Mouse (Mus musculus) embryonic facial prominence, embryonic 11.5 days (tissue): ENCODE results near the gene Creg2. TPM values are rescaled to one million over a fixed set of nuclear protein-coding genes. Genes with fewer than 3 reads are reported as not detected.

ENCODE experiments used
- ATAC-seq: fragments of 200-750 bp; cut with Nextera tagmentation; replicated peaks from 2 replicates; pipeline ENCODE4 v1.8.0; 2017; ENCODE audit warnings: low read depth; ENCODE audit not compliant: insufficient number of reproducible peaks, low FRiP score, low TSS enrichment
- DNase-seq: peaks from one replicate; pipeline ENCODE4 v3.0.0-alpha.2; 2015; ENCODE audit warnings: low spot score
- H3K27ac ChIP-seq: fragments of 300-500 bp; sonication (generic); replicated peaks from 2 replicates; pipeline ENCODE4 v1.5.1; 2014; ENCODE audit warnings: mild to moderate bottlenecking, low read depth, low read length, control low read depth
- H3K27me3 ChIP-seq: fragments of 300-500 bp; sonication (generic); 2 replicates; pipeline ENCODE4 v1.6.1; 2014; ENCODE audit warnings: mild to moderate bottlenecking, low read length, moderate library complexity, mixed read lengths; ENCODE audit not compliant: control insufficient read depth, insufficient read depth
- H3K36me3 ChIP-seq: fragments of 300-500 bp; sonication (generic); replicated peaks from 2 replicates; pipeline ENCODE4 v1.6.1; 2014; ENCODE audit warnings: low read depth, mild to moderate bottlenecking, low read length, moderate library complexity, mixed read lengths; ENCODE audit not compliant: control insufficient read depth, insufficient read depth
- H3K4me1 ChIP-seq: fragments of 300-500 bp; sonication (generic); 2 replicates; pipeline ENCODE4 v1.6.1; 2014; ENCODE audit warnings: low read length, mixed read lengths; ENCODE audit not compliant: control insufficient read depth, insufficient read depth
- H3K4me2 ChIP-seq: fragments of 300-500 bp; sonication (generic); 2 replicates; pipeline ENCODE4 v1.6.1; 2014; ENCODE audit warnings: low read depth, mild to moderate bottlenecking, control low read depth, low read length, moderate library complexity
- H3K4me3 ChIP-seq: fragments of 300-500 bp; sonication (generic); 2 replicates; pipeline ENCODE4 v1.5.1; 2014; ENCODE audit warnings: low read depth, low read length, control low read depth
- H3K9ac ChIP-seq: fragments of 300-500 bp; sonication (generic); replicated peaks from 2 replicates; pipeline ENCODE4 v1.6.1; 2014; ENCODE audit warnings: mild to moderate bottlenecking, control low read depth, low read length
- H3K9me3 ChIP-seq: fragments of 300-500 bp; sonication (generic); replicated peaks from 2 replicates; pipeline ENCODE4 v1.6.1; 2016; ENCODE audit warnings: mild to moderate bottlenecking, low read length, inconsistent platforms, mixed read lengths; ENCODE audit not compliant: control insufficient read depth
- WGBS: fragments of 180-500 bp; shearing (Covaris S2); extraction: QIAGEN DNeasy Blood & Tissue Kit; methylation state at CpG from one replicate; pipeline ENCODE4 v1.1.7; 2014; 5-methylcytosine and 5-hydroxymethylcytosine counted together
- polyA plus RNA-seq: library from polyadenylated mRNA; unstranded; fragments of >200 nt; fragmentation: Nextera tagmentation; extraction: Ambion mirVana; gene quantifications from 2 replicates; pipeline ENCODE4 v1.2.1, GENCODE M21; 2014

Creg2 gene
- polyA plus RNA-seq, 1 experiment from 2014 or later = 0.22 TPM

DNA sequence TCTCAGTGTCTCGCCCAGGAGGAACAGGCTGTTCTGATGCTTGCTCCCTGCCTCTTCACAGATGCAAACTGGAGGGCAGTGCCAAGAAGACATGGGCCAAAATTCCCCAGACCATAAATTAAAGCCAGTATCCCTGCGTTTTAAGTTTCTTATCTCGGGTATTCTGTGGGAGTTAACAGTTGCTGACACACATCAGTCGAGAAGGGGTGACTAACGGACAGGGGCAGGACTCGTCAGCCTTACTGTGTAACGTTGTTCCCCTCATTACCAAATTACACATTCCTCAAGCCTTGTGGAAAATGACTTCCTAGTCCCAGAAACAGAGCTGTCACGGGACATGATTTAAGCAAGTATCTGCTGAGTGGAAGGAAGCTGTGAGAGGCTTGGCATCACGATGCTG is 36.0 kb upstream of the Creg2 start:
- Histone ChIP-seq H3K27me3 (no peaks in the 10 kb centered on the region), H3K9ac (no peak overlapping the region), H3K27ac (no peak overlapping the region), H3K36me3 (no peaks in the 10 kb centered on the region), H3K9me3 (no peaks in the 10 kb centered on the region), H3K4me2 (no peak overlapping the region), H3K4me1 (no peaks in the 10 kb centered on the region), H3K4me3 (no peak overlapping the region)
- DNase-seq (no peak), ATAC-seq (no peak)
- WGBS = 55% methylated on average over 9 of the region's 9 CpGs

GRCm38 (mm10) chr1:39685841-39686240 is 34.6 kb upstream of the Creg2 start:
- Histone ChIP-seq H3K9ac (no peak overlapping the region), H3K27ac (no peak overlapping the region), H3K4me3 (no peak overlapping the region), H3K9me3 (no peaks in the 10 kb centered on the region), H3K36me3 (no peaks in the 10 kb centered on the region), H3K4me2 (no peak overlapping the region), H3K4me1 (no peaks in the 10 kb centered on the region), H3K27me3 (no peaks in the 10 kb centered on the region)
- peak; percentile 87 for DNase-seq
- whole genome bisulfite sequencing = 0% methylated on average over 1 of the region's 1 CpGs
- 0 out of 2 replicates have a peak, but pooled peaks have one; percentile 55 for ATAC-seq

- no peak overlapping the region for H3K4me3 ChIP-seq
- WGBS = 90% methylated on average over 5 of the region's 5 CpGs
- no peaks in the 10 kb centered on the region for H3K27me3 ChIP-seq
- H3K9me3 ChIP-seq = no peaks in the 10 kb centered on the region
- ATAC-seq = no peak
- no peak for DNase-seq
- no peak overlapping the region for H3K9ac ChIP-seq
- H3K4me1 ChIP-seq = no peaks in the 10 kb centered on the region
- no peaks in the 10 kb centered on the region for H3K36me3 ChIP-seq
- no peak overlapping the region for H3K4me2 ChIP-seq
- H3K27ac ChIP-seq = no peak overlapping the region
Measured at GRCm38 (mm10) chr1:39681638-39682037, 30.4 kb upstream of the Creg2 start.

DNA sequence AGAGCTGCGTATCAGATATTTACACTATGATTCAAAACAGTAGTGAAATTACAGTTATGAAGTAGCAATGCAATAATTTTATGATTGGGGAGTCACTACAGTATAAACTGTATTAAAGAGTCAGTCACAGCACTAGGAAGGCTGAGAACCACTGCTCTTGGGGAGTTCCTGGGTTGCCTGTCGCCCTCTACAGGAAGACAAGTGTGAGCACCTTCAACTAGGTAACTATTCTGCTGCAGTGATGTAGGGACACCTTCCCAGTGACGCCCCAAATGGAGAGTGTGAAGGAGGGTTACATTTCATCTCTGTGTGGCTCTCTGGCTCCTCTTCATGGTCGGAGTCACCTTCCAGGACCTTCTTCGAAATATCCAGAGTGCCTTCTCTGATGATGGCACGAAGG is 29.3 kb upstream of the Creg2 start:
- Histone ChIP-seq H3K27ac (no peak overlapping the region), H3K36me3 (no peaks in the 10 kb centered on the region), H3K9ac (no peak overlapping the region), H3K4me2 (no peak overlapping the region), H3K27me3 (no peaks in the 10 kb centered on the region), H3K4me1 (no peaks in the 10 kb centered on the region), H3K4me3 (no peak overlapping the region), H3K9me3 (no peaks in the 10 kb centered on the region)
- 66% methylated on average over 6 of the region's 6 CpGs for WGBS
- DNase-seq (no peak), ATAC-seq (no peak)

- Histone ChIP-seq H3K27me3 (no peaks in the 10 kb centered on the region), H3K9me3 (no peaks in the 10 kb centered on the region), H3K36me3 (no peaks in the 10 kb centered on the region), H3K4me2 (no peak overlapping the region), H3K27ac (no peak overlapping the region), H3K4me1 (no peaks in the 10 kb centered on the region), H3K9ac (no peak overlapping the region), H3K4me3 (no peak overlapping the region)
- DNase-seq = no peak
- WGBS = 73% methylated on average over 8 of the region's 8 CpGs
- ATAC-seq = no peak; the same call in 1 of the 2 replicates
Measured at GRCm38 (mm10) chr1:39678883-39679282, 27.6 kb upstream of the Creg2 start.

- Histone ChIP-seq H3K4me2 (no peak overlapping the region), H3K27ac (no peak overlapping the region), H3K4me3 (no peak overlapping the region), H3K36me3 (no peaks in the 10 kb centered on the region), H3K9me3 (no peaks in the 10 kb centered on the region), H3K4me1 (no peaks in the 10 kb centered on the region), H3K9ac (no peak overlapping the region), H3K27me3 (no peaks in the 10 kb centered on the region)
- no peak for DNase-seq
- no peak for ATAC-seq
- 86% methylated on average over 5 of the region's 5 CpGs for WGBS
Measured at GRCm38 (mm10) chr1:39676221-39676876, 25.1 kb upstream of the Creg2 start.

DNA sequence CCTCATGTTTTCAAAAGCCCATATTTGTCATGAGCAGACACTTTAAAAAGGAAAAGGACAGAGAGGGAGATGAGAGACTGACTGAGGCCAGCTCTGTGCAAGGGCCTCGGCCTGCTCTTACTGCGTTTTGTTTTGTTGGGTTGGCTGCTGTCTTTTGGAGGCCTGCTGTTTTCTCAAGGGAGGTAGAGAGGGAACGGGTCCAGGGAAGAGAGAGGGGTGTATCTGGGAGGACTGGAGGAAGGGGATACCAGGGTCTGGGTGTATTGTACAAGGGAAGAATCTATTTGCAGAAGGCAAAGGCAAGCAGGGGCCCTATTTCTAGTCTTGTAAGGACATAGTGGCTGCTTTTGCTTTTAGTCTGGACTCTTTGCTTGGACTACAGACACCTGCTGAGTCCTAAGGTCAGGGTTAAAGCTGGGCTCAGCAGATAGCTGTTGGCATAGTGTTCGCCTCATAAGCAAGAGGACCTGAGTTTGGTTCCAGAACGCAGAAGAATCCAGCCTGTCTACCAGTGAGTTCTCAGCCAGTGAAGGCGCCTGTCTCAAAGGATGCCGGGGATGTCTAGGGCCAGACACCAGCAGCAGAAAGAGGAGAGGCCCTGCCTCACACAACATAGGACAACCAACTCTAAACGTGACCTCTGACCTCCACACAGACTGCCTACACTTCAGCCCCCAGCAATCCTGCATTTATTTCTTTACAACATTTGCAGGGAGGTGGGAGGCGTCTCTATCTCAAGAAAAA is 21.3 kb upstream of the Creg2 start:
- Histone ChIP-seq H3K4me1 (no peaks in the 10 kb centered on the region), H3K4me3 (no peak overlapping the region), H3K36me3 (no peaks in the 10 kb centered on the region), H3K9ac (no peak overlapping the region), H3K4me2 (no peak overlapping the region), H3K27ac (no peak overlapping the region; the same call in 1 of the 2 replicates), H3K9me3 (no peaks in the 10 kb centered on the region), H3K27me3 (no peaks in the 10 kb centered on the region)
- 81% methylated on average over 9 of the region's 9 CpGs for WGBS
- no peak for DNase-seq
- no peak for ATAC-seq

DNA sequence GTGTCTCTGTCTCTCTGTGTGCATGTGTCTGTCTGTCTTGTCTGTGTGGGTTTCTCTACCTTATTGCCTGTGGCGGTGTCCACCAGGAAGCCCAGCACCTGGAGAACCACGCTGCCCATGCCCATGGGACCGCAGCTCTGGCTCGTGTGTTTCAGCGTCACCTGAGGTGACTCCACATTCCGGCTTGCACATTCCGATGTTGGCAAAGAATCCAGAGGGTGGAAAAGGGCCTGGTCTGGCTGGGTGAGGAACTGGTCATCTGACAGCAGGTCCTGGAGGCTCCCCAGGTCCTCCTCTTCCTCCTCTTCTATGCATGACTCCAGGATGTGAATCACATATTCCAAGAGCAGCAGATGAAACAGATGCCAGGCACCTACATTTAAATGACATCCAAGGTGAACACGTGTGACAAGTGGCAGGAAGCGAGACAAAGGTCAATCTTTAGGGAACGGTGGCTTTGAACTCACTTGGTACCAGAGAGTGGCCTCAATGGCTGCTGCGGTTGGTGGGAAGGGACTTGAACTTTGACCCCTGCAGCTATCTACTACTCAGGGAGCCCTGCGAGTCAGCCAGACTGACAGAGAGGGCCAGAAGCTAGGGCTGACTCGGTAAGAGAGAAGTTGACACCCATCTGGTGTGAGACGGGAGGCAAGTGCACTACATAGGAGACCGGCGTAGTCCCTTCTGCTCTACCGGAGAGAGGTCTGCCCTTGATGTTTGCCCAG is 19.1 kb upstream of the Creg2 start:
- ATAC-seq (no peak), DNase-seq (no peak)
- WGBS = 87% methylated on average over 17 of the region's 17 CpGs
- Histone ChIP-seq H3K9ac (no peak overlapping the region), H3K4me2 (no peak overlapping the region), H3K4me3 (no peak overlapping the region), H3K27me3 (no peaks in the 10 kb centered on the region), H3K9me3 (no peaks in the 10 kb centered on the region), H3K27ac (no peak overlapping the region), H3K36me3 (no peaks in the 10 kb centered on the region), H3K4me1 (no peaks in the 10 kb centered on the region)
